Mouse (Mus musculus) neural tube, embryonic 11.5 days (tissue): ENCODE data around the gene Ccdc97. TPM values are rescaled to one million over a fixed set of nuclear protein-coding genes. Genes with fewer than 3 reads are reported as not detected.

ENCODE experiments used
- ATAC-seq: fragments of 200-750 bp; cut with Nextera tagmentation; 2 replicates; pipeline ENCODE4 v1.8.0; 2017; ENCODE audit warnings: moderate number of reproducible peaks, mild to moderate bottlenecking, moderate TSS enrichment, moderate library complexity; ENCODE audit not compliant: insufficient read depth, low FRiP score, low TSS enrichment
- DNase-seq: peaks from one replicate; pipeline ENCODE4 v3.0.0-alpha.2; 2015; ENCODE audit warnings: low spot score
- H3K27ac ChIP-seq: fragments of 300-500 bp; sonication (generic); 2 replicates; pipeline ENCODE4 v1.5.1; 2014; ENCODE audit warnings: low read depth, mild to moderate bottlenecking, low read length
- H3K27me3 ChIP-seq: fragments of 300-500 bp; sonication (generic); 2 replicates; pipeline ENCODE4 v1.6.1; 2014; ENCODE audit warnings: mild to moderate bottlenecking, low read length, mixed read lengths; ENCODE audit not compliant: control insufficient read depth, insufficient read depth
- H3K36me3 ChIP-seq: fragments of 300-500 bp; sonication (generic); 2 replicates; pipeline ENCODE4 v1.6.1; 2014; ENCODE audit warnings: mild to moderate bottlenecking, low read length, moderate library complexity, mixed read lengths; ENCODE audit not compliant: control insufficient read depth, insufficient read depth
- H3K4me1 ChIP-seq: fragments of 300-500 bp; sonication (generic); 2 replicates; pipeline ENCODE4 v1.6.1; 2014; ENCODE audit warnings: low read length, mixed read lengths; ENCODE audit not compliant: control insufficient read depth, insufficient read depth
- H3K4me2 ChIP-seq: fragments of 300-500 bp; sonication (generic); 2 replicates; pipeline ENCODE4 v1.6.1; 2014; ENCODE audit warnings: low read depth, mild to moderate bottlenecking, moderate library complexity
- H3K4me3 ChIP-seq: fragments of 300-500 bp; sonication (generic); 2 replicates; pipeline ENCODE4 v1.5.1; 2014; ENCODE audit warnings: low read depth, low read length
- H3K9ac ChIP-seq: fragments of 300-500 bp; sonication (generic); 2 replicates; pipeline ENCODE4 v1.6.1; 2014; ENCODE audit warnings: mild to moderate bottlenecking, low read length
- H3K9me3 ChIP-seq: fragments of 300-500 bp; sonication (generic); 2 replicates; pipeline ENCODE4 v1.6.1; 2016; ENCODE audit warnings: low read length; ENCODE audit not compliant: control insufficient read depth
- WGBS: fragments of 180-500 bp; shearing (Covaris S2); extraction: QIAGEN DNeasy Blood & Tissue Kit; methylation state at CpG from one replicate; pipeline ENCODE4 v1.1.7; 2014; 5-methylcytosine and 5-hydroxymethylcytosine counted together
- polyA plus RNA-seq: library from polyadenylated mRNA; unstranded; fragments of >200 nt; fragmentation: Nextera tagmentation; extraction: Ambion mirVana; gene quantifications from 2 replicates; pipeline ENCODE4 v1.2.1, GENCODE M21; 2014

Ccdc97 gene
- polyA plus RNA-seq, 1 experiment from 2014 or later, result 39.5 TPM

GRCm38 (mm10) chr7:25754738-25755467 lies 36.0 kb upstream of the Ccdc97 start, which contains the start of gene Hnrnpul1:
TSS of gene Hnrnpul1 (minus strand) at chr7:25754757.
- peak; percentile 92 for ATAC-seq
- peak within 1 kb of the TSS; percentile 96 for H3K4me3 ChIP-seq
- H3K36me3 ChIP-seq, result no peaks in the 10 kb centered on the region; the same call in 1 of the 2 replicates
- peaks cover 14% of the 10 kb centered on the region for H3K4me1 ChIP-seq
- H3K9me3 ChIP-seq, result no peaks in the 10 kb centered on the region
- H3K27ac ChIP-seq, result peak within 1 kb of the TSS; percentile 97
- WGBS, result under 1% methylated on average over 55 of the region's 55 CpGs
- no peaks in the 10 kb centered on the region for H3K27me3 ChIP-seq
- H3K4me2 ChIP-seq, result peak within 1 kb of the TSS; percentile 92
- peak; percentile 97 for DNase-seq
- H3K9ac ChIP-seq, result peak within 1 kb of the TSS; percentile 98

- ATAC-seq, result no peak
These were observed 35.5 kb upstream of the Ccdc97 start for GRCm38 (mm10) chr7:25754439-25754737.

GRCm38 (mm10) chr7:25753643-25754438 lies 35.0 kb upstream of the Ccdc97 start:
- H3K36me3 ChIP-seq, result peaks cover 3% of the 10 kb centered on the region
- under 1% methylated on average over 45 of the region's 46 CpGs for WGBS
- H3K27me3 ChIP-seq, result no peaks in the 10 kb centered on the region
- no peaks in the 10 kb centered on the region for H3K9me3 ChIP-seq
- H3K9ac ChIP-seq, result peak overlapping the region; percentile 98
- DNase-seq (no peak), ATAC-seq (peak; percentile 11; the same call in 1 of the 2 replicates)
- H3K4me3 ChIP-seq, result peak overlapping the region; percentile 96
- peaks cover 14% of the 10 kb centered on the region for H3K4me1 ChIP-seq
- H3K27ac ChIP-seq, result peak overlapping the region; percentile 97
- peak overlapping the region; percentile 92 for H3K4me2 ChIP-seq

More at GRCm38 (mm10) chr7:25754439-25754737, 35.5 kb upstream of the Ccdc97 start:
- Histone ChIP-seq H3K9ac (peak overlapping the region; percentile 98), H3K9me3 (no peaks in the 10 kb centered on the region), H3K36me3 (no peaks in the 10 kb centered on the region; the same call in 1 of the 2 replicates), H3K4me3 (peak overlapping the region; percentile 96), H3K27me3 (no peaks in the 10 kb centered on the region), H3K4me2 (peak overlapping the region; percentile 92), H3K4me1 (peaks cover 14% of the 10 kb centered on the region), H3K27ac (peak overlapping the region; percentile 97)
- no peak for DNase-seq
- WGBS, result 0% methylated on average over 26 of the region's 30 CpGs

DNA sequence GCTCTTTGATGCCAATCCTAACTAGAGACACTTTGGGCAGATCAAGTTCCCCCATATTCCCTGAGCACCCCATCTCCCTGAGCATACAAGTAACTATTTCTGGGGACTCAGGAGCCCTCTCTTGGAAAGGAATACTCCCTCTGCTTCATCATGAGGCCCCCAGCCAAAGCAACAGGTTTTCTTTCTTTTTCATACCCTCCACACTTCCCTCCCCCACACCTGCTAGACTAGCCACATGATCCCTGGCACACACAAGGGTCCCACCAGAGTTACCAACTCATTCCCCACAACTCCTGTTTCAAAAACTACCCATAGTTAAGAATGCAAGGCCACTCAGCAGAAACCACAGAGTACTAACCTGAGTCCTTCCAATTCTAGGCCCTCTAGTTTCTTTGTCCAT lies 34.2 kb upstream of the Ccdc97 start:
- Histone ChIP-seq H3K4me3 (peak overlapping the region; percentile 96), H3K9ac (peak overlapping the region; percentile 98), H3K36me3 (peaks cover 5% of the 10 kb centered on the region), H3K27ac (no peak overlapping the region), H3K4me1 (peaks cover 14% of the 10 kb centered on the region), H3K9me3 (no peaks in the 10 kb centered on the region), H3K4me2 (peak overlapping the region; percentile 92), H3K27me3 (no peaks in the 10 kb centered on the region)
- ATAC-seq, result no peak
- no peak for DNase-seq

- ATAC-seq (no peak), DNase-seq (no peak)
- Histone ChIP-seq H3K9me3 (no peaks in the 10 kb centered on the region), H3K36me3 (peaks cover 19% of the 10 kb centered on the region), H3K4me2 (no peak overlapping the region), H3K9ac (no peak overlapping the region), H3K27me3 (no peaks in the 10 kb centered on the region), H3K4me3 (no peak overlapping the region), H3K27ac (no peak overlapping the region), H3K4me1 (no peaks in the 10 kb centered on the region)
- WGBS, result 80% methylated on average over 3 of the region's 3 CpGs
These were observed 28.0 kb upstream of the Ccdc97 start for GRCm38 (mm10) chr7:25746844-25747243.

- H3K27ac ChIP-seq, result no peak overlapping the region
- WGBS, result 94% methylated on average over 3 of the region's 3 CpGs
- DNase-seq, result no peak
- H3K4me3 ChIP-seq, result no peak overlapping the region
- no peak overlapping the region for H3K9ac ChIP-seq
- H3K27me3 ChIP-seq, result no peaks in the 10 kb centered on the region
- H3K4me2 ChIP-seq, result no peak overlapping the region
- ATAC-seq, result no peak
- no peaks in the 10 kb centered on the region for H3K4me1 ChIP-seq
- no peaks in the 10 kb centered on the region for H3K9me3 ChIP-seq
- H3K36me3 ChIP-seq, result peaks cover 27% of the 10 kb centered on the region
These were observed 19.4 kb upstream of the Ccdc97 start for GRCm38 (mm10) chr7:25738277-25738676.

- WGBS, result 96% methylated on average over 2 of the region's 2 CpGs
- Histone ChIP-seq H3K4me1 (no peaks in the 10 kb centered on the region), H3K9ac (no peak overlapping the region), H3K27me3 (no peaks in the 10 kb centered on the region), H3K27ac (no peak overlapping the region), H3K4me2 (no peak overlapping the region), H3K36me3 (peaks cover 33% of the 10 kb centered on the region), H3K4me3 (no peak overlapping the region), H3K9me3 (no peaks in the 10 kb centered on the region)
- ATAC-seq (no peak), DNase-seq (no peak)
These were observed 18.0 kb upstream of the Ccdc97 start for GRCm38 (mm10) chr7:25736920-25737319.

DNA sequence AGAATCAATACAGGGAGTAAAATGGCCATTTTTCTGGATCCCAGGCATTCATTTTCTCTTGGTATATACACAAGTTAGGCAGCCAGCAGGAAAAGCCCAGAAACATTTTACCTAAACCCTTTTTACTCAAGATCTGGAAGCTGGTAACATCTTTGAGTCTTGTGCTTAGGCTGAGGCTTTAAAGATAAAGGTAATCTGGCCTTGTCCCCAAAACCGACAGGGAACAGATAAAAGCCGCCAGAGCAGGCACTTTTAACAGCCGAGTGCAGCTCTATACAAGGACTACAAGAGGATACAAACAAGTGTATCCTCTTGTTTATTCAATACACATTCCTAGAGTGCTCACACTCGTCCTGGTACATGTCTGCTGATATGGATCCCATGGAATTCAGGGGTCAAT lies 16.1 kb upstream of the Ccdc97 start:
- peaks cover 38% of the 10 kb centered on the region for H3K36me3 ChIP-seq
- 80% methylated on average over 4 of the region's 4 CpGs for WGBS

More for the DNA sequence above, 16.1 kb upstream of the Ccdc97 start:
- Histone ChIP-seq H3K27me3 (no peaks in the 10 kb centered on the region), H3K4me1 (no peaks in the 10 kb centered on the region), H3K4me2 (no peak overlapping the region), H3K9ac (no peak overlapping the region), H3K27ac (no peak overlapping the region), H3K9me3 (no peaks in the 10 kb centered on the region), H3K4me3 (no peak overlapping the region)
- DNase-seq (no peak), ATAC-seq (no peak)
